Mouse (Mus musculus): Measurements from ENCODE around the gene Gm11214. TPM values are rescaled to one million over a fixed set of nuclear protein-coding genes. Genes with fewer than 3 reads are reported as not detected.

Gene Gm11214
- polyA plus RNA-seq, 1 experiment from 2014 or later: not detected

GRCm38 (mm10) chr4:63622378-63622835, 40.8 kb downstream of the Gm11214 start, which contains the start of gene Tex48:
Tex48 (minus strand) TSS chr4:63622428.
- no peak within 1 kb of the TSS for H3K27ac ChIP-seq (ENCODE audit: low read depth)
- H3K9me3 ChIP-seq (ENCODE audit: low read length): no peaks in the 10 kb centered on the region
- WGBS (ENCODE audit: insufficient replicate concordance): 48% methylated on average over 5 of the region's 5 CpGs
- DNase-seq (peak; percentile 52), ATAC-seq (no peak)
- H3K27me3 ChIP-seq (ENCODE audit: insufficient read depth, low read length): no peaks in the 10 kb centered on the region
- TF ChIP-seq EP300 (IDR thresholded peaks at IDR 0.05; ENCODE audit: low read depth): no peak
- peak; percentile 64 for TF ChIP-seq CTCF (IDR thresholded peaks at IDR 0.05; ENCODE audit: low read depth)
- H3K4me3 ChIP-seq (ENCODE audit: low read depth, low read length): no peak within 1 kb of the TSS
- H3K4me1 ChIP-seq (ENCODE audit: insufficient read depth): no peaks in the 10 kb centered on the region
- H3K9ac ChIP-seq (replicated peaks): no peak within 1 kb of the TSS
- no peaks in the 10 kb centered on the region for H3K36me3 ChIP-seq (replicated peaks; ENCODE audit: insufficient read depth, low read length)
- H3K4me2 ChIP-seq (ENCODE audit: low read depth, low read length): no peak within 1 kb of the TSS

GRCm38 (mm10) chr4:63621861-63622260, 41.3 kb downstream of the Gm11214 start:
- H3K27me3 ChIP-seq (ENCODE audit: insufficient read depth, low read length): no peaks in the 10 kb centered on the region
- no peak for TF ChIP-seq CTCF (IDR thresholded peaks at IDR 0.05; ENCODE audit: low read depth)
- no peak for TF ChIP-seq EP300 (IDR thresholded peaks at IDR 0.05; ENCODE audit: low read depth)
- no peak overlapping the region for H3K9ac ChIP-seq (replicated peaks)
- DNase-seq: no peak
- 67% methylated on average over 2 of the region's 2 CpGs for WGBS (ENCODE audit: insufficient replicate concordance)
- H3K27ac ChIP-seq (ENCODE audit: low read depth): no peak overlapping the region
- no peak overlapping the region for H3K4me2 ChIP-seq (ENCODE audit: low read depth, low read length)
- no peak overlapping the region for H3K4me3 ChIP-seq (ENCODE audit: low read depth, low read length)
- H3K4me1 ChIP-seq (ENCODE audit: insufficient read depth): no peaks in the 10 kb centered on the region
- ATAC-seq: no peak
- H3K36me3 ChIP-seq (replicated peaks; ENCODE audit: insufficient read depth, low read length): no peaks in the 10 kb centered on the region
- no peaks in the 10 kb centered on the region for H3K9me3 ChIP-seq (ENCODE audit: low read length)

Other genes with a start within 250 kb of the Gm11214 start
- 0.61 and 0.64 TPM in 2 replicates for gene Whrn, start 167.4 kb downstream of the Gm11214 start, polyA plus RNA-seq (2015; fragmentation: Nextera tagmentation; extraction: Ambion mirVana)
- 148 and 152 TPM in 2 replicates for gene Atp6v1g1, start 118.6 kb downstream of the Gm11214 start, polyA plus RNA-seq (2015; fragmentation: Nextera tagmentation; extraction: Ambion mirVana)
- gene Tmem268, start 104.6 kb downstream of the Gm11214 start, polyA plus RNA-seq (2015; fragmentation: Nextera tagmentation; extraction: Ambion mirVana): 13.1 and 17.3 TPM in 2 replicates
- not detected in 2 replicates for gene Gm11213, start 58.1 kb downstream of the Gm11214 start, polyA plus RNA-seq (2015; fragmentation: Nextera tagmentation; extraction: Ambion mirVana)
- not detected in 2 replicates for gene Tex48, start 41.0 kb downstream of the Gm11214 start, polyA plus RNA-seq (2015; fragmentation: Nextera tagmentation; extraction: Ambion mirVana)
- not detected in 2 replicates for gene Tnfsf15, start 81.7 kb upstream of the Gm11214 start, polyA plus RNA-seq (2015; fragmentation: Nextera tagmentation; extraction: Ambion mirVana)
- 0.05 TPM in 1 of 2 replicates, not detected in the other for gene Tnfsf8, start 198.0 kb upstream of the Gm11214 start, polyA plus RNA-seq (2015; fragmentation: Nextera tagmentation; extraction: Ambion mirVana)